Mouse (Mus musculus) gastrocnemius, postnatal 14 days (tissue): ENCODE measurements around the gene Cd276. TPM values are rescaled to one million over a fixed set of nuclear protein-coding genes. Genes with fewer than 3 reads are reported as not detected.

Experiments used
- total RNA-seq, 2 experiments: library from RNA; stranded (reverse); gene quantifications; 2 replicates each; pipeline ENCODE4 v1.2.3; 2021

Gene Cd276
- total RNA-seq, 2 experiments from 2014 or later, result 15.6 to 25.1 TPM

Other genes with a start within 250 kb of the Cd276 start
- gene Loxl1, start 242.3 kb downstream of the Cd276 start, total RNA-seq, result 10 to 100 TPM; 29.2 to 46.7 TPM
- gene Tbc1d21, start 185.0 kb downstream of the Cd276 start, total RNA-seq, result not detected
- 1 to 10 TPM; 6.4 to 7.1 TPM for gene Insyn1, start 66.8 kb downstream of the Cd276 start, total RNA-seq
- gene Nptn, start 26.8 kb upstream of the Cd276 start, total RNA-seq, result 100 to 1,000 TPM in 1 of 2 experiments, 10 to 100 TPM in 1; 91.0 to 101 TPM
- under 1 TPM in 1 of 2 experiments, not detected in 1; 0.45 TPM for gene Rec114, start 188.5 kb upstream of the Cd276 start, total RNA-seq